Mouse (Mus musculus) heart, postnatal 14 days (tissue): ENCODE measurements at regions not wholly inside any gene's neighbourhood (a gene's known extent, or its start where the extent isn't known, plus 50 kb on each side); places are given as distances from the start of the nearest gene placed in this dataset.

Experiments used
- DNase-seq, 2 experiments: peaks; one replicate each; pipeline ENCODE4 v3.0.0; 2021 to 2022
- intact Hi-C: fragments of 180-260 bp; cut with DNase I; formaldehyde crosslinking; loops from one replicate; pipeline ENCODE4 v1.15.1; 2025

GRCm38 (mm10) chr8:67018242-67018641 is 158.2 kb downstream of the Naf1 start:
- intact Hi-C loops = loop anchor here (10.0 kb wide), 1 partner anchor 323 kb away; the partner anchor contains the start of gene Npy1r
- DNase-seq = no peak

GRCm38 (mm10) chr8:67032856-67033255 is 172.8 kb downstream of the Naf1 start:
- no peak for DNase-seq
- intact Hi-C loops = no loop called here

GRCm38 (mm10) chr8:67061506-67061905 is 201.5 kb downstream of the Naf1 start:
- DNase-seq = no peak
- intact Hi-C loops = no loop called here

GRCm38 (mm10) chr8:67068036-67068721 is 208.2 kb downstream of the Naf1 start:
- no peak for DNase-seq
- intact Hi-C loops = no loop called here

GRCm38 (mm10) chr8:67086215-67087010 is 226.4 kb downstream of the Naf1 start:
- intact Hi-C loops = no loop called here
- no peak for DNase-seq
